Mouse (Mus musculus): ENCODE measurements around the gene C530008M17Rik.

C530008M17Rik gene

GRCm38 (mm10) chr5:76839786-76840185 is 183.5 kb downstream of the C530008M17Rik start:
- no peak for DNase-seq (ENCODE audit: low spot score)

- DNase-seq (ENCODE audit: low spot score), result no peak
These were observed 185.5 kb downstream of the C530008M17Rik start for GRCm38 (mm10) chr5:76841859-76842258.

- peak; percentile 18 for DNase-seq (ENCODE audit: low spot score)
These were observed 187.1 kb downstream of the C530008M17Rik start for GRCm38 (mm10) chr5:76843448-76843847.

GRCm38 (mm10) chr5:76843851-76844419 is 187.6 kb downstream of the C530008M17Rik start:
- no peak for DNase-seq (ENCODE audit: low spot score)

- no peak for DNase-seq (ENCODE audit: low spot score)
These were observed 188.4 kb downstream of the C530008M17Rik start for GRCm38 (mm10) chr5:76844618-76845186.

GRCm38 (mm10) chr5:76847106-76847505 is 190.8 kb downstream of the C530008M17Rik start:
- DNase-seq (ENCODE audit: low spot score), result no peak

GRCm38 (mm10) chr5:76851316-76851715 is 195.0 kb downstream of the C530008M17Rik start:
- DNase-seq (ENCODE audit: low spot score), result no peak

- peak; percentile 64 for DNase-seq (ENCODE audit: low spot score)
These were observed 197.2 kb downstream of the C530008M17Rik start for GRCm38 (mm10) chr5:76853549-76853948.

GRCm38 (mm10) chr5:76855829-76856600 is 199.7 kb downstream of the C530008M17Rik start:
- no peak for DNase-seq (ENCODE audit: low spot score)

GRCm38 (mm10) chr5:76857103-76858015 is 201.0 kb downstream of the C530008M17Rik start:
- no peak for DNase-seq (ENCODE audit: low spot score)

GRCm38 (mm10) chr5:76858444-76858843 is 202.1 kb downstream of the C530008M17Rik start:
- no peak for DNase-seq (ENCODE audit: low spot score)

GRCm38 (mm10) chr5:76866819-76867218 is 210.5 kb downstream of the C530008M17Rik start:
- no peak for DNase-seq (ENCODE audit: low spot score)

GRCm38 (mm10) chr5:76868693-76869286 is 212.5 kb downstream of the C530008M17Rik start:
- peak; percentile 26 for DNase-seq (ENCODE audit: low spot score)

GRCm38 (mm10) chr5:76869553-76869952 is 213.2 kb downstream of the C530008M17Rik start:
- no peak for DNase-seq (ENCODE audit: low spot score)

- DNase-seq (ENCODE audit: low spot score), result no peak
These were observed 219.9 kb downstream of the C530008M17Rik start for GRCm38 (mm10) chr5:76876106-76876758.

GRCm38 (mm10) chr5:76884107-76884506 is 227.8 kb downstream of the C530008M17Rik start:
- DNase-seq (ENCODE audit: low spot score), result no peak

GRCm38 (mm10) chr5:76887011-76887410 is 230.7 kb downstream of the C530008M17Rik start:
- no peak for DNase-seq (ENCODE audit: low spot score)

- no peak for DNase-seq (ENCODE audit: low spot score)
These were observed 236.3 kb downstream of the C530008M17Rik start for GRCm38 (mm10) chr5:76892608-76893007.

GRCm38 (mm10) chr5:76893084-76893483 is 236.8 kb downstream of the C530008M17Rik start:
- no peak for DNase-seq (ENCODE audit: low spot score)

GRCm38 (mm10) chr5:76902131-76902530 is 245.8 kb downstream of the C530008M17Rik start:
- DNase-seq (ENCODE audit: low spot score), result no peak
